Mouse (Mus musculus) v-Abl transformed pro-B cells (cell line): ENCODE measurements at regions not wholly inside any gene's neighbourhood (a gene's known extent, or its start where the extent isn't known, plus 50 kb on each side); places are given as distances from the start of the nearest gene placed in this dataset.

Source experiments
- in situ Hi-C, 2 experiments: fragments of 400-800 bp; cut with MboI; formaldehyde crosslinking; loops; one replicate each; pipeline ENCODE4 v1.15.1; 2025; ENCODE audit not compliant: unreplicated experiment in 2 of 2

- in situ Hi-C loops: no loop called here
Measured at GRCm38 (mm10) chr4:12770131-12770780, 598.4 kb upstream of the Fam92a start.

DNA sequence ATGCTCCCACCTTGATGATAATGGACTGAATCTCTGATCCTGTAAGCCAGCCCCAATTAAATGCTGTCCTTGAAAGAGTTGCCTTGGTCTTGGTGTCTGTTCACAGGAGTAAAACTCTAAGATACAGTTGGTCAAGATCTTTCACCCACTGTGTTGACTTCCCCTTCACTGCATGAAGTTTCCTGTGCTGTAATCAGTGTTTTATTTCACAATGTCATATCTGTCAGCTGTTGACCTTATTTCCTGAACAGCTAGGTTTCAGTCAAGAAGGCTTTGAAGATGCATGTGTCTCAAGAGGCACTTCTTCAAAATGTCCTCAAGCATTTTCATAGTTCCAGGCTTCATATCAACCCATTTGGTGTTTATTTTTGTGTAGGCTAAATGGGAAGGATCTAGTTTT lies 597.3 kb upstream of the Fam92a start:
- in situ Hi-C loops: no loop called here

- in situ Hi-C loops: no loop called here
Measured at GRCm38 (mm10) chr4:12766763-12767162, 594.9 kb upstream of the Fam92a start.

- in situ Hi-C loops: no loop called here
Measured at GRCm38 (mm10) chr4:12750817-12751216, 579.0 kb upstream of the Fam92a start.

DNA sequence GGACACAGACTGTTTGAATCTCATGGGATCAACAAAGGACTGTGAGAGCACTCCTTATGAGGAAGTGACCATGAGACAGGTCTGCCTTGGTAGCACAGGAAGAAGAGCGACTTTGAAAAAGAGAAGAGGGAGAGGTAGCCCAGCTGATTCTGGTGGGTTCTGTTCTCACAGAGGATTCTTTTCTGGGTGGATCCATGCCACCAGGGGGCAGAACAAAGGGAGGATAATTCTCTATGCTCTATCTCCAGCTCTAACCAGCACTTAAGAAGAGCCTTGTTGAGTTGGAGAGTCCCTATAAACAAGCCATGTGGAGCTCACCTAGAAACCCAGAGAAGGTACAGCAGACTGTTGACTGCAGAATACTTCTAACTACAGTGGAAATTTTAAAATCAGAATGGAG lies 578.1 kb upstream of the Fam92a start:
- in situ Hi-C loops: no loop called here

- in situ Hi-C loops: no loop called here
Measured at GRCm38 (mm10) chr4:12743714-12744327, 572.0 kb upstream of the Fam92a start.

DNA sequence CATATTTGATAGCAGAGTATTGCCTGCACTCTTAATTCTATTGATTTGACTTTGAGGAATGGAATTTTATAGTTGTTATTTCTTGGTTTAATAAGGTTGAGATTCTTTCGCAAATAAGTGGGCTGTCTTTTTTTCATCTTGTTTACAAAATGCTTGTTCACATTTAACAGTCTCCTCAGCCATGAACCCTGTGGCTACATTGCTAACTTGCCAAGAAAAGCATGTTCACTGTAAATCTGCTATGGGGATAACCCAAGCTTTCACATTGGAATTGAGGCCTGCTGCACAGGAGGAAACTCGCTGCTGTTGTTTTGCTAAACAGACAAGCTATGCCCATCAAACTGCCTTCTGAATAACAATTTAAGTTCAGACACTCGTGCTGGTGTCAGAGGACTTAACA lies 564.6 kb upstream of the Fam92a start:
- in situ Hi-C loops: no loop called here

DNA sequence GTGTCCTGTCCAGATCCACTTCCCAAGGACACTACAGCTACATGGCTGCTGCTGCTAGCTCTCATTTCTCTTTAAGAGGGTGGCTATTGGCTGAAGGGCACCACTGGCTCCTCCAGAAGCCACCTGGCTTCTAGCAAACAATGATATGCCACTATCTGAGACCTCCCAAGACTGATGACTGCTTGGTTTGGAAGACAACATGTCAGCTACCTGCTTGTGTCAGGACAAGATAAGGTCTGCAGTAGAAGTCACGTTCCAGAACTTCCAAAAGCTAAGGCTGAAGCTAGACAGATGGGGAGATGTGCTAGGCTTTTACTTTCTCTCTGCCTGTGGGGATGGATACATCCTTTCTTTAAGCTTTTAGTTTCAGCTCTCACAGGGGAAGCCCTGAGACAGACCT lies 528.4 kb upstream of the Fam92a start:
- in situ Hi-C loops: no loop called here

GRCm38 (mm10) chr4:12677814-12678213 lies 506.0 kb upstream of the Fam92a start:
- in situ Hi-C loops: no loop called here

DNA sequence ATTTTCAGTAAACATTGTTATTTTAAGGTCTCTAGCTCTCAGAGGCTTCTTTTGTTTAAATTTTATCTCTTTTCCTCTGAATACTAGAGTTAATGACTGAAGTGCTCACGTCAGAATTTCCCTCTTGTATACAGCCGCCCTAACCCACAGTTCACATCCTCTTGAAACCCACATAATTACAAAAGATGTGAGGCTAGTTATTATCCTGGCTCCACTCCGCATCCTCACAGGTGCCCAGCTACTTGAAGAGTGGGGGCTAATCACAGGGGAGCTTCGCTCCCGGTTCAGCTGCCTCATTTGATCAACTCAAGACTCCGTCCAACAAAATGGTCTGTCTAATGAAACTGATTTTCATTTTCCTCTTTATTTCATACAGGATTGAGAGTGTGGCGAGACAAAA lies 499.6 kb upstream of the Fam92a start:
- in situ Hi-C loops: no loop called here

DNA sequence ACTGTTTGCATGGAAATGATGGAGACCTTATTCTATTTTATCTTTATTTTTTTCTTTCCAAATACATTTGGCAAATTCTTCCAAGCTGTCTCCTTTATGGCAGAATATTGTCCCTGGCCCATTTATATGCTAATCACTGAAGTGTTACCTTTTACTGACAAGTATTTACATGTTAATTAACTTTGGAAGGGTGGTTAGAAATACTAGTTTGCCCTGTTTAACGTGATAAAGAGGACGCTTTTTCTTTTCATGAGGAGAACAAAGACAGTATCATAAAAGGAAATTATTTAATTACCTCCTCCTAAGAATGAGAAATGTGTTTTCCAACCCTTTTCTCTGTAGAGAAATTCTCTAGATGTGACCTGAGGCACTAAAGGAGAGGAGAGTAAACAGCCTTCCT lies 491.4 kb upstream of the Fam92a start:
- in situ Hi-C loops: no loop called here

DNA sequence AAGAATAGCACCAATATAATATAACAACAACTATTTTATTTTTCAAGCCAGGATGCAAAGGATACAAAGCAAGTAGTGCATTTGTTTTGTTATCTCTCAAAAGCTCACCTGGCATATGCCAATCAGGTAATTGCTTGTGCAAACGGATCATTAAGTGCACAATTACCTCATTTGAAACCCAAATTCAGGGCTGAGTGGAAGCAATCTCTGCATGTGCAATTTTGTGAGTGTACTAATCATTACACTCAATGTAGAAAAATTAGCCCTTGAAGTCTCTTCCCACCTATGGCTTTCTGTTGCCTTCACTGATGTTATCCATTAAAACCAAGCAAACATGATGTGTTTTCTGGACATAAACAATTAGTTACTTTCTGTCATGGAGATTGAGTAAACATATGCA lies 490.9 kb upstream of the Fam92a start:
- in situ Hi-C loops: no loop called here

DNA sequence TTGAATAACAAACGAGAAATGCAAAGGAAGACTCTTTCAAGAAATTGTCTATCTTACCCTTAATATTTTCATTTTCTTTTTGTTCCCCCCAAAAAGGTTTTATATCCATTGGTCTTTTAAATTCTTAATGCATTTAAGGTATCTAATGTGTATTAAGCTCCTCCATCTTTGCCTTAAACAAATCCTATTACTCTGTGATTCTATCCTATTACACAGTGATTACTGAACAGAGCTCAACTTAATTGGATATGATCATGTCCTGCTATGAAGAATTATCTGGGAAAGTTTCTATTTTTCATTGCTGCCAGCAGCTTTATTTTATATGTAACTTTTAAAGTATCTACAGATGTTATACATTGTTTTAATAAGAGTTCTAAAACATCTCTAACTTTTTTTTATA lies 487.3 kb upstream of the Fam92a start:
- in situ Hi-C loops: no loop called here

- in situ Hi-C loops: no loop called here
Measured at GRCm38 (mm10) chr4:12658594-12658993, 486.8 kb upstream of the Fam92a start.

- in situ Hi-C loops: no loop called here
Measured at GRCm38 (mm10) chr4:12657820-12658219, 486.0 kb upstream of the Fam92a start.

DNA sequence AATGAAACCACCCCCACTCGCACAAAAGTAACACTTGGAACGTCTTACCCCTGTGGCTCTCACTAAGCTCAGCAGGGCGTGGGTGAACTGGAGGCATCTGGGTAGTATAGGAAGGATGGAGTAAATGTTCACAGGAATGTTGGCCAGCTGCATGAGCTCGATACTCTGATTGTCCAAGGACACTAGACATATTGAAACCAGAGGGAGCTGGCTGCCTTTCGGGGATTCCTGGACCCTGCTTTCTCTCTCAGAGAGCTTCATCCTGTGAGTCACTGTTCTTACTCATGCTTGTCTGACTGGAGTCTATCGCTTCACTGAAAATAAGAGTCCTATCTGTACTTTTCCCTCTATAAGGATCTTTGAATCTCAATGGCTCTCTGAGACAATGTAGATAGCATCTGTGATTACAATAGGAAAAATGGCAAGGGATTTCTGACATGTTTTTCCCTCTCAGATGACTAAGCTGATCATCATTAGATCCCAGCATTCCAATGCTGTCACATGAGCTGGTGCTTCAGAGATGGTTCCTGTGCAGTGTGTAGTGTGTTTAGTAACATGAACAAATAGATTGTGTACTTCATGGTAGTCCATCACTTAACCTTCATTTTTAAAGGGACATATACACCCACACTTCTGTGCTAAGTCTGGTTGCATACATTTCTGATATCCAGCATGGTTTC lies 485.2 kb upstream of the Fam92a start:
- in situ Hi-C loops: no loop called here

- in situ Hi-C loops: no loop called here
Measured at GRCm38 (mm10) chr4:12655457-12656228, 483.8 kb upstream of the Fam92a start.

- in situ Hi-C loops: no loop called here
Measured at GRCm38 (mm10) chr4:12654568-12655456, 483.0 kb upstream of the Fam92a start.

- in situ Hi-C loops: no loop called here
Measured at GRCm38 (mm10) chr4:12647732-12648131, 475.9 kb upstream of the Fam92a start.

DNA sequence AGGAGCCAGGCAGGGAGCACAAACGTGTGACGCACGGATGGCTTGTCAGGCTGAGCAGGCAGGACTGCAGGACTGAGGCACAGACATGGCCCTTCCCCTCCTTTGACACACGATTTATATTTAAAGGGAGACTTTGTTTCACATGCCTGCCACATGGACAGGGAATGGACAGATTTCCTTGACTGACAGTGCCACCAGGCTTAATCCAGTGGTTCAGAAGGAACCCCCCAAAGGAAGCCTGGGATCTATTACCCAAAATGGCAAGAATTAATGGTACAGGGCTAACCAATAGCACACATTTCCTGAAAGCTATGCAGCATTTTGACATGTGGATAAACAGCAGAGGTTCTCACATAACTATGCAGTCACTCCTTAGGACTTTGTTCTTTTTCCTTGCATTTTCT lies 470.7 kb upstream of the Fam92a start:
- in situ Hi-C loops: no loop called here
